Mouse (Mus musculus) small intestine, adult 2 months (tissue): ENCODE data around the gene Adssl1.

ENCODE experiments used
- CTCF ChIP-seq: fragments of 200-500 bp; IDR thresholded peaks from 2 replicates; pipeline ENCODE4 v1.5.1; 2012; ENCODE audit warnings: low read depth, mild to moderate bottlenecking, control low read depth, inconsistent platforms, low read length, moderate library complexity, mixed read lengths; ENCODE audit not compliant: insufficient replicate concordance, insufficient read length; ENCODE audit errors: extremely low read depth
- POLR2A ChIP-seq: fragments of 200-500 bp; IDR thresholded peaks from 2 replicates; pipeline ENCODE4 v1.6.1; 2012; ENCODE audit warnings: low read depth, mild to moderate bottlenecking, control low read depth, inconsistent platforms, low read length, moderate library complexity

GRCm38 (mm10) chr12:112609031-112609430, 10.8 kb upstream of the Adssl1 start:
- no peak for TF ChIP-seq CTCF
- TF ChIP-seq POLR2A: no peak
